Mouse (Mus musculus) induced T-regulatory cell, adult 2 months (primary cell): ENCODE data around the gene Smyd1.
"Not testable (repeated sequence)": the region's sequence is repeated elsewhere in the genome, so short reads cannot be mapped to it uniquely, and the experiment has no call there.

ENCODE experiments used
- DNase-seq: peaks from one replicate; pipeline ENCODE4 v3.0.0-alpha.2; 2012; ENCODE audit warnings: low read depth

The Smyd1 gene

DNA sequence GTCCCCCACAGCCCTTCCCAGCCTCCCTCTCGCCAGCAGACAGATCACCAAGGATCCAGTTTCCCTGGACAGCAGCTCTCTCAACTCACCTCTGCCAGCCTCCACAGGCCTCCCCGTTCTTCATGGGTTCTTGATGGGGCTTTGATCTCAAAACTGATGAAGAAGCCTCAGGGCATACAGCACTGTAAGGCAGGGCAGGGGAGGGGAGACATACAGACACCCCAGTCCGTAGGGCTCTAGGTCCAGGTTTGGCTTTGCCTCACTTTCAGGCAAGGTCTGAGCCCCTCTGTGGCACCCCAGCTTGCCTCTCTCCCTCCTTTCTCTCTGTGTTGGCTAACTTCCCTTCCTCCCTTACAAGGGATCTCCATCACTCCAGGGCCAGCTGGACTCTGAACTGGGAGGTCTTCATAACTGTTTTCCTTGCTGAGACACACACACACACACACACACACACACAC is at the start of gene Smyd1:
Gene Smyd1 (minus strand): TSS at position 408 of the 458 bp plus-strand sequence.
- no peak for DNase-seq

DNA sequence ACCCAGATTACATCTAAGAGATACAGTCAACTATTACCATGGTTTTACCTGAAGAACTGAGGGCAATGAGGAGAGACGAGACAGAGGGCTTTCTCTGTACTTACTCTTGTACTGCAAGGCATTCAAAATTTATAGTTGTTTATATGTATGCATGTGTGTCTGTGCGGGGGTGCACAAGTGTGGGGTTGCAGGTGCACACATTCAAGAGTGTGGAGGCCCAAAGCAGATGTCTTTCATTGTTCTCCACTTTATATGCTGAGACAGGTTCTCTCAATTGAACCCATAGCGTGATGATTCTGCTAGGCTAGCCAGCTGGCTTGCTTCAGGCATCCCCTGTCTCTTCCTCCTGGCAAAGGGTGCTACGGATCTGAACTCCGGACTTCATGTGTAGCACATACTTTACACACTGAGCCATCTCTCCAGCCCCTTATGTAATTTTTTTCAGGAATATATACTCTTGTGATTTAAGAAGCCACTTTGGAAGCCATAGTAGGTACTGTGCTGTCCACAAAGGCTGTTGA is 49.1 kb upstream of the Smyd1 start:
- DNase-seq, result no peak

DNA sequence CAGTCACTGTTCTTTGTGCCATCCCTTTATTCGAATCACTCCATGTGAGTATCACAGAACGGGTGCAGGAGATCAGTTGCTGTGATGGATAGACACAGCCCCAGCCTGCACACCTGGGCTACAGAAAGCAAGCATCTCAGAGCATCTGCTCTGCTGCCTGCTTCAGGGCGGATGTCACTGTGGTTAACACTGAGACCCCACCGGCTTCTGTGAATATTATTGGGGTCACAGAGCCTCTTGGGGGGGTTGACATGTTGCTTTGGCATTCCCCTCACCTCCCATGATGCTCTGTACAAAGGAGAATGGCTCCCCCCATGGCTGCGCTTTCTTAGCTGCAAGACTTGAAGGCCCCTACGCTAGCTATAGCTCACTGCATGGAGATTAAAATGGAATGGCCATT is 47.4 kb upstream of the Smyd1 start:
- no peak for DNase-seq

DNA sequence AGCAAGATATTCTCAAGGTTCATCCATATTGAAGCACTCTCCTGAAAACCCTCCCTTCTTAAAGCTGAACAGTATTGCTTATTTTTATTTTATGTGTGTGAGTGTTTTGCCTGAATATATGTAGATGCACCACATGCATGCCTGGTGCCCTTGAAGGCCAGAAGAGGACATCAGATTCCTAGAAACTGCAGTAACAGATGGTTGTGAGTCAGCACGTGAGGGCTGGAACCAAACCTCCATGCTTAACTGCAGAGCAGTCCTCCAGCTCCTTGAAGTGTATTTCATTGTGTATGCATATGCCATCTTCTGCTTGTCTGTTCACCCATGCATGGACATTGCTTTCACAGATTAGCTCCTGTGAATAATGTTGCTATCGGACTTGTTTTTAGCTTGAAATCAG is 42.0 kb upstream of the Smyd1 start:
- no peak for DNase-seq

DNA sequence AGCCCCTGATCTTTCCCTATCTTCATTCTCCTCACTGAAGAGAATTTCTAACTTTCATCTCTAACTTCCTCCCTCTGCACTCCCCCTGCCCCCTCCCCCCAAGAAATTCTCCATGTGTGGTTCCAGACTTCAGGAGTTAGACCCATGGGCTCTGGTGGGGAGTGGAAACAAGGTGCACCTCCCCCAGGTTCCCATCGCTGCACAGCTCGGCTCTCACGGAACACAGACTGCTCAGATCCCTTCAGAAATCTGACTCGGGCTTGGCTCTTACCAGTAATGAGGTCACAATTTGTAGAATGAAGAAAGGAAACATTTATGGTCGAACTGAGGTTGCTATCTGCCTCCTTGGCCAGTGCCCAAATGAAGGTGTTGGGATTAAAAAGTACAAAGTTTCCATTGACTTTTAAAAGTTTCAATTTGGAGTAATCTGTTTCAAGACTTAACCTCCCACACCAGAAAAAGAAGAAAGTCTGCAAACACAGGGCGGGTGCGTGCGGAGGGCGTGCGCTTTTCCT is 39.2 kb upstream of the Smyd1 start:
- DNase-seq, result no peak

DNA sequence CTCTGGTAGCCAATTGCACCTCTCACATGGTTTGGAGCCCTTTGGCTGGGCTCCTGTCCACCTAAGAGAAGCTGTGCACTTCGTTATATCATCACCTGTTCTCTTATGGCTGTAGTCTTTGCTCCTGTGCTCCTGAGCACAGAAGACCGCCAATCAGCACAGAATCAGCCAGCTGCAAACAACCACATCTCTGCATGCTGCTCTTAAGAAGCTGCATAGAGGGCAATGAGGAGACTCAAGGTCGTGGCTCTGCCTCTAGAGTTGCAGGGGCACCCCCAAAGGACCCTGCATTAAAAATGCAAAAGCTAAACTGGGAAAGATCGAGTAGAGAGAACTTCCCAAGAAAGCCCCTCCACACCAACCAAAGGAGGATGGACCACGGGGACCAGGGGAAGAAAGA is 38.7 kb upstream of the Smyd1 start:
- no peak for DNase-seq

DNA sequence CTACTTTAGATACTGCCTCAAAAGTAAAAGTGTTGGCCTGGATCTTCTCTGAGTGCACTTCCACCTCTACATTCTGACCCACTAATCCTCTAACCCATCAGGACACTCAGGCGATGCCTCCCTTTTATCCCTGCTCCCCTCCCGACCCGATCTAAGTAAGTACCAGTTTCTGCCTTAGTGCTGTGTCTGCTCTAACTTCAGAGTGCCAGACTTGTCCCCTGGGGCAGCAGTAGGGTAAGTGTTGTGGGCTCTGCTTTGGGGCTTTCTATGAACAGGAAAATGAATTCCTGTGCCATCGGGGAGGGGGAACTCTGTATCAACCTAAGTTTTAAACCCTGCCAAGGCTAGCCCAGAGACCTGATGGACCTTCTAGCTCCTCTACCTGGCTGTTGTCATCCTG is 38.2 kb upstream of the Smyd1 start:
- DNase-seq, result no peak

DNA sequence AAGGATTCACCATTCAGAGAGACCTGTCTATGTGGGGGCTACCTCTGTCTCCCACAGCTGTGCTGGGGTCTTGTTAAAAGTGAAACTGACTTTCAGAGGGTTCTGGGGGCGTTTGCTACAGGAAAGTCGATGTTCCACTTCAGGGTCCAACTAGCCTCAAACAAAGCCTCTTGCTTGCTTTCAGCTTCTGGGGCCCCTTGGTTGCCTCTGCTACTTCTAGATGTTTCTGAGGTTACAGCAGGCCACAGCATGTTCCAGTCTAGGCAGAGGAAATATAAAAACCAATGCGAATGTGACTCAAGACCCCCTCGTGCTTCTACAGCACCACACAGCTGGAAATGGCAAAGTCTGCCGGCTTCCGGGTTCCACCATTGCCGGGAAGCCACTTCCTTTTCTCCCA is 35.5 kb upstream of the Smyd1 start:
- no peak for DNase-seq

DNA sequence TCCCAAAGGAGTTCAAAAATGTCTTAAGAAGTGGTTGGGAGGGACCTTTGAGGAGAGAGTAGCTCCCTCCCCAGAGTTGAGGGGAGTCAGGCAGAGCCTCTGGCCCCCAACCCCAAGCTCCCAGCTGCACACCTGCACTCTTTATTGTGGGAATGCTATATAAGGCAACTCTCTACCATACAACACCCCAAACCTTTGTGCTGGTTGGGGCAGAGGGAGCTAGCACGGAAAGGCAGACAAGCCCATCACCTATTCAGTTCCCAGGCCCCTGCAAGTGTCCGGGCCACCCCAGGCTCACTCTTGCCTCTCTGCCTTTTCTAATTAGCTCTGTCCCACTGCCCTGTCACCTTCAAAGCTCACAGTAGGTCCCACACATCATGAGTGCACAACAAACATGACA is 31.7 kb upstream of the Smyd1 start:
- DNase-seq, result no peak

DNA sequence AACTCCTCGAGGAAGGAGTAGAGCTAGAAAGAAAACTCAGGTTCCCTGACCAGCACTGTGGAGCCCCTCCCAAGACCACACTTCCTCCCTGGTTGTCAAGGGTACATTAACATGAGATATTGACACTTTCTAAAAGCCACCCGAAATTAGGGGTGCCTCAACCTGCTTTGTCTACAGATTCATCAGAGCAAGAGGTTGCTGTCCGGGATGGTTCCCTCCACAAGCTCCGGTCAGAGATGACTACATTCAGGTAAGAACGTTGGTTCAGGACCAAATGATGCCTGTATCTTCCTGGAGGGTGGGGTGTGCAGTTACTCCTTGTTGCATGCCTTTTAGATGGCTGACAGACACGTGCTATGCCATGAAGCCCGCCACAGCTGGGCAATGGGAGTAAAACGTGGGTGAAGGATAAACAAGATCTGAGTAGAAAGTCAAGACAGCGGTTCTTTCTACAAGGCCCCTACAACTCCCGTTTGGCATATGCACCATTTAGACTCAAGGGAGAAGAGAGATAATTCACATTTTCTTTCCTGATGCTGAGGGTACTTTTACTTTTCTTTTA is 30.9 kb upstream of the Smyd1 start:
- no peak for DNase-seq

DNA sequence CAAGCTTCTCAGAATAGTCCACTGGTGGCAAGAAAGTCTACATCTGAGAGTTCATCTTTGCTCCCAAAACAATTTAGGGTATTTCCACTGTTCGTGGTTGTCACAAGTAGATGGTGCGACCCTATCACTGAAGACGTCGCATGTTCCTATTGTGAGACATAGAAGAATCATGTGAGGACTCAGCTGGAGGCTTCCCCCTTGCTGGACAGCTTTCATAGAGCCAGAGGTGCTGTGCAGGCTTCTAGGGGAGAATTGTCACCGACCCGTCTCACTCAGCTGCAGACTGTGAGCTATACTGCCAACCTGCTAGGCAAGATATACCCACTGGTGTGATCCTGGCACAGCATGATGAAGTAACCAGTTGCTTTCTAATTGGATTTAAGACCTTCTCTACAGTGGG is 30.2 kb upstream of the Smyd1 start:
- DNase-seq, result no peak

DNA sequence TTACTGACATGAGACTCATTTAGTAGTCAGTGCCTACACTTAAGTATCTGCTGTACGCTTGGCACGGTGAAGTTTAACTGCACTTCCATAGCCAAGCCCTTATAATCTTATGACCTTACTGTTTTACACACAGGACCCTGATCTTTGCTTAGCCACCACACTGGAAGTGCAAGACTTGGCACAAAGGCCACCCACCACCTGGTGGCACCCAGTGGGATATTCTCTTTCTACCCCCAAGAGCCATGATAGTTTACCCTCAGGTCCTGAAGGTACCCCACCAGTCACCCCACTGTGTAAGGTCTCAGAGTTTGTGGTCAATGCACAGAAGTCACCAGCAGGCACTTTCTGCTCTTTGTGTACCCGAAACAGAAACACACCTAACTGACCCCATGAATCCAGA is 29.2 kb upstream of the Smyd1 start:
- DNase-seq, result no peak

DNA sequence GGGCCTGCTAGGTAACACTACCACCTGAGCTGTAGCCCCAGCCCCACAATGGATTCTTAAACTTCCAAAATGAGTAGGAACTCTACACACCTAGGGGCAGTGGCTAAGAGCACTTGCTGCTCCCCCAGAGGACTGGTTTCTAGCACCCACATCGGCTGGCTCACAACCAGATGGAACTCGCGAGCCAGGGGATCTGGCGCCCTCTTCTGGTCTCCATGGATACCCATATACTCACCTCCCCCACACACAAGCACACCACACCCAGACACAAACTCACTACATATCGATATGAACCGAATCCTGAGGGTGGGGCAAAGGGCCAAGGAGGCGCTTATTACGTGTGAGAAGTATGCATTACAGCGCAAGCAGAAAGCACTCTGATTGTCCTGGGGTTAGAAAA is 26.0 kb upstream of the Smyd1 start:
- DNase-seq, result peak; percentile 10

DNA sequence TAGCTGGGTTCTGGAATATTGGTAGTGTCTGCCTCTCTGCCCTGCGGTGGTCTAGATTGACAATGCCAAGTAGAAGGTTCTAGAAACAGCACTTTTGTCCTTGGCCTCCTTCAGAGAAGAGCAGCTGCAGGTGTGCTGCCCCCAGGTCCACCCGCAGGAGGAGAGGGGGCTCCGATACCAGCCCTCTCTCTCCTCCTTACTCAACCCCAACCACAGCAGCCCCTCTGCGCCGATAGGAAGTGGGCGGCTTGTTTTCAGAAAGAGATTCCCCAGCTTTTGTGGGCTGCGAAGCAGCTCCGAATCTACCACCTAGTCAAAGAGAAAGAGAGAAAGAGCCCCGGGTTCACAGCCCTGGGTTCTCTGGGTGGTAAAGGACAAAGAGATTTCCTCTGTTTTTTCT is 19.1 kb upstream of the Smyd1 start:
- DNase-seq, result no peak

DNA sequence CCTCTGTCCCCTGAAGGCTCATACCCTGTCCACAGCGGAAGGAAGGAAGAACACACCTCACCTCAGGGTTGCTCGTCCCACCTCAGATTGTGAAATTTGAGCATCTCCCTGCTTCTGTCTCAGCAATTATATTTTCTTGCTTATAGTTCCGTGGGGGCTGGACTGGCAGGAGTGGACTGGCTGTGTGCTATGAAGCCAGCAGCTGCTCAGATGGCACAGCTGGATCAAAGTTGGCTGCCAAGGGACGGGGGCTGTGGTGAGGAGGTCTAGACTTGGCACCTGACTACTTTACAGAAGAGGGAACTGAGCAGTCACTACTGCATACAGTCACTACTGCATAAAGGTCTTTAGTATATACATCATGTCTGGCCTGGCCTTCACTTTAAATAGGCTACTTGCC is 17.3 kb upstream of the Smyd1 start:
- no peak for DNase-seq

DNA sequence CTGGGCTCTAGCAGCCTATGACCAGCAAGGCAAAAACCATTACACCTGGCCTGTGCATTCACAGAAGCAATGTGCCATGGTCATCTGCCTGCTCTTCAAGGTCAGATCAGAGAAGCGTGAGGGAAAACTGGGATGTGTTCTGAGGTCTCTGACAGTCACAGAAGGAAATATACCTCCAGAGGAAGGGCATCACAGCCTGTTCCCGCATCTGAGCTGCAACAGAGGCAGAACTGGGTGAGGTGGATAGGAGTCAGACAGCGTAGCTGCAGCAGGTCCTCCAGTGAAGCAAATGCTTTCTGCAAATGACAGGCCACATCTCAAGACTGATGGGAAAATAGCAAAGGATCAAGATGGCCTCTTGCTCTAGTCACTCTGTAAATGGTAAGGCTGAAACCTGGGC is 16.9 kb upstream of the Smyd1 start:
- DNase-seq, result no peak

DNA sequence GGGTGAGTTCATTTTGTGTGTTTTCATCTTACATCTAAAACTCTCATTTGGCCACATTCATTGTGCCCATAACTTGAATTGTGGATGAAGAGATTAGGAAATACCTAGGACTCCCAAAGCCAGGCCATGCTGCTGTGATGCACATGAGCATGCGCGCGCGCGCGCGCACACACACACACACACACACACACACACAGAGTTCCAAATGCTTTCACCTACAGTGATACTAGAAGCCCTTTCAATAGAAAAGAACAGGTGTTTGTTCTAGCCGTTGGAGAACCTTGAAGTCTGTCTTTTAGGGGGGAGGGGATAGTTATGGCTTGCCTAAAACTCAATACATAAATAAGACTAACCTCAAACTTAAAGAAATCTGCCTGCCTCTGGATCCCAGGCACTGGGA is 15.6 kb upstream of the Smyd1 start:
- DNase-seq, result no peak

DNA sequence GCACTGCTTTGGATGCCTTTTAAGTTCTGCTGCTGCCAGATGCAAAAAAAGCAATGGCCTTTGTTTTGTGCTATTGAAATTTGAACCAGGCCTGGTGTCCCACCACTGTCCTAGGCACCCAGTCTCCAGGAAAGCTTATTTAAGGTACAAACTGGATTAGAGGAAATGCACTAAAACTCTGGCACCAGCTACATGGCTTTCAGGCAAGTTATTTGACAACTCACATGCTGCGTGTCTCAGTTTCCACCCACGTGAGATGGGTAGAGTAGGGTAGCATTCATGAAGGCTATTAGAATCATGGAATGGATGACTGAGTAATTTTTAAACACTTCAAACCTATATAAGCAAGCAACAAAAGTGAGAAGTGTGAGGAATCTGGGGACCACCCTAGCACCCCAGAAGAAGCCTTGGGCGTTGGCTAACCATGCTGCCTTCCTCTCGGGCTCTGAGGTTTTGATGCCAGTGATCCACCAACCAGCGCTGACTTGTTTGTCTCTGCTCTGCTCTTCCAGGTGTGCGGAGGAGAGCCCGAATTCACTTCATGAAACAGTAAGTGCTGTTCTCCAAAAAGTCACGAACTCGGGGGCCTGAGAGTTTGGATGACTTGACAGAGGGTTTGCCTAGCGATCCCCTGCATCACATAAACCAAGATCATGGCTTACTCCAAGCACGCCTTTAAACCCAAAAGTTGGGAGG is 11.7 kb upstream of the Smyd1 start:
- no peak for DNase-seq

DNA sequence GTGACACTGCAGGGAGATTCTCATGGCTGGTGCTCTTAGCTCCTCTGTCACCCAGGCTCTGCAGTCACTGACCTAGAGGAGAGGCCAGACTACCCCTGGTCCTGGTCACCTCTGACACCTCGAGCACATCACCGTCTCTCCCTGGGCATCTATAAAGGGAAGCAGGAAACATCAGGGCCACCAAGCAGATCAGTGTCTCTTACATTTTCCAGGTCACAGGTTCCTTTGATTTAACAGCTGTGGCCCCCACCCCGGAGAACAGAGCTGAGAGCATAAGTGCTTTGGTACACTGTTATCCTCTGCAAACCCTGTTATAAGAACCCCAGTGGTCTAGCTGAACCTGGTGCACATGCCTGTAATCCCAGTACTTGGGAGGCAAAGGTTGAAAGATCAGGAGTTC is 11.0 kb upstream of the Smyd1 start:
- no peak for DNase-seq

DNA sequence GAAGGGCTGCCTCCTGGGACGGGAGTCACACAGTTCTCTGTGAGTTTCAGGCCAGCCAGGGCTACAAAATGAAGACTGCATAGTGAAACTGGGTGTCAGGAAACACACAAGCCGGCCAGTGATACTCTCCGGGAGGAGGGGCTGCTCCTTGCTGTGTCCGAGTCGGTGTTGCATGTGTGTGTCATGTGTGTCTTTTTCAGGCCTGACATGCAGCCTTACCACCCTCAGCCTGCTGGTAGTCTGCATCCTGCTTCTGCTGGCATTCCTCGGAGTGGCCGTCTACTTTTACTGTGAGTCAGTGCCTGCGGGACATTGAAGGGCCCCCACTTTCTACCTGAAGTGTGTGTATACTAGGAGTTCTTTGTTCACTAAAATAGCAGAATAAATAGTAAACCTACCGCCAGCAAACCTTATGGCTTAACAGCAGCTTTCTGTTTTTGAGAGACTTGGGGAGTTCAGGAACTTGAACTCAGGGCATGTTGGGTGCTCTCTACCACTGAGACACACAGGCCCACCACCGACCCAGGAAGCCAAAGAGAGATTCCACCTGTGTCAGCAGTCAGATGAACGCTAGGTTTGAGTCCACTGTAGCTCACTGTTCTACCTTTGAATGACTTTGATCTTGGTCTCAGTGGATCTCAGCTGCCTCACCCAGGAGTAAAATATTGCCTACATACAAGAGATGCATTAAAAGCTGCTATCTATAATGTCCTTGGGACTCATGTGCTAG is 10.4 kb upstream of the Smyd1 start:
- no peak for DNase-seq

DNA sequence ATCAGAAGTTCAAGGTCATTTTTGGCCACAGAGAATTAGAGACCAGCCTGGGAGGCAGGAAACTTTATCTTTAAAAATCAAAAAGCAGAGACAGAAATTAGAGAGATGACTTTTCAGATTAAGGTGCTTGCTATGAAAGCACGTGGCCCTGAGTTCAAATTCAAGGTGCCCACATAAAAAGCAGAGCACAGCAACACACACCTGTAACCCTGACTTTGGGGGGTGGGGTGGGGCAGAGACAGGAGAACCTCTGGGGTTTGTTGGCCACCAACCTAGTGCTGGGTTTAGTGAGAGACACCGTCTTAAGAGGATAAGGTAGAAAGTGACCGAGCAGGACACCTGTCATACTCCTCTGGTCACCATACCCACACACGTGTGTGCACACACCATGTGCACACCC is 9.5 kb upstream of the Smyd1 start:
- not testable (repeated sequence) for DNase-seq

DNA sequence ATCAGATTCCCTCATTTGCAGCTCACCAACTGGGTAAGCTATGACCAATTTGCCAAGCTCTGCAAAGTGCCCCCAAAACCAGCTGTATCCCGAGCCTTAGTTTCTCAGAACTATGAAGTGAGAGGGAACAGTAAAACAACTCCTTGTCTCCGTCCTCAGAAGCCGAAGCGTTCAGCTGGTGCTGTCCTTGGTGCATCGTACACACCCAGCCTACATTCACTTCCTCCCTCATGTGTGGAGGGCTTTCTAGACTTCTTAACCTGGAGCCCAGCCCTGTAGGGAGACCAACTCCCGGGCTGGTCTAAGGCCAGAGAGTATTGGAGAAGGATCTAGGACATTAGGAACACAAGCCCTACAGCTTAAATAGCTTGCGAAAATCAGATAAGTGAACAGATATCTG is 8.5 kb upstream of the Smyd1 start:
- no peak for DNase-seq

DNA sequence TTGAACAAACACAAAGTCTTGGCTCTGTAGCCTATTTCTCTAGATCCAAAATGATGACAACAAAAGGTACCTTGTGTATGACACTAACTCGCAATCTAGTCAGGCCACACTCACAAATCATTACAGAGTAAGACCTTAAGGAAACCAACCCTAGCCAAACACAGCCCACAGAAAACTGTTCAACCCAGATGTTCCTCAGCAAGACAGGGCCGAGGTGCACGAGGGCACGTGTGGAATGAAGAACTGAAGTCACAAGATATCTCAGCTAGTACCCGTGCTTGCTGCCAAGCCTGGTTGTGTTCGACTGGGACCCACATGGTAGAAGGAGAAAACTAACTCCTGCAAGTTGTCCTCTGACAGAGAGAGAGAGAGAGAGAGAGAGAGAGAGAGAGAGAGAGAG is 7.8 kb upstream of the Smyd1 start:
- no peak for DNase-seq
